Mouse (Mus musculus) forebrain, embryonic 11.5 days (tissue): Measurements from ENCODE around the gene Itpr1. TPM values are rescaled to one million over a fixed set of nuclear protein-coding genes. Genes with fewer than 3 reads are reported as not detected.

Experiments
- ATAC-seq: fragments of 200-750 bp; cut with Nextera tagmentation; replicated peaks from 2 replicates; pipeline ENCODE4 v1.8.0; 2017; ENCODE audit warnings: moderate TSS enrichment; ENCODE audit not compliant: low FRiP score
- DNase-seq: peaks from one replicate; pipeline ENCODE4 v3.0.0-alpha.2; 2017; ENCODE audit warnings: low spot score
- H3K27ac ChIP-seq: fragments of 300-500 bp; sonication (generic); 2 replicates; pipeline ENCODE4 v1.5.1; 2014; ENCODE audit warnings: low read depth, low read length
- H3K27me3 ChIP-seq: fragments of 300-500 bp; sonication (generic); 2 replicates; pipeline ENCODE4 v1.6.1; 2014; ENCODE audit warnings: mild to moderate bottlenecking, low read length, mixed read lengths; ENCODE audit not compliant: control insufficient read depth, insufficient read depth
- H3K36me3 ChIP-seq: fragments of 300-500 bp; sonication (generic); 2 replicates; pipeline ENCODE4 v1.6.1; 2014; ENCODE audit warnings: mild to moderate bottlenecking, low read length, moderate library complexity, mixed read lengths; ENCODE audit not compliant: control insufficient read depth, insufficient read depth
- H3K4me1 ChIP-seq: fragments of 300-500 bp; sonication (generic); replicated peaks from 2 replicates; pipeline ENCODE4 v1.6.1; 2014; ENCODE audit warnings: low read length, mixed read lengths; ENCODE audit not compliant: control insufficient read depth, insufficient read depth
- H3K4me2 ChIP-seq: fragments of 300-500 bp; sonication (generic); 2 replicates; pipeline ENCODE4 v1.6.1; 2014; ENCODE audit warnings: low read depth, mild to moderate bottlenecking, low read length, moderate library complexity, mixed read lengths; ENCODE audit not compliant: severe bottlenecking
- H3K4me3 ChIP-seq: fragments of 300-500 bp; sonication (generic); 2 replicates; pipeline ENCODE4 v1.5.1; 2014; ENCODE audit warnings: low read depth, low read length
- H3K9ac ChIP-seq: fragments of 300-500 bp; sonication (generic); 2 replicates; pipeline ENCODE4 v1.6.1; 2014; ENCODE audit warnings: low read length
- H3K9me3 ChIP-seq: fragments of 300-500 bp; sonication (generic); 2 replicates; pipeline ENCODE4 v1.6.1; 2016; ENCODE audit warnings: low read length, mixed read lengths; ENCODE audit not compliant: control insufficient read depth
- WGBS: fragments of 180-500 bp; shearing (Covaris S2); extraction: QIAGEN DNeasy Blood & Tissue Kit; methylation state at CpG from one replicate; pipeline ENCODE4 v1.1.7; 2014; 5-methylcytosine and 5-hydroxymethylcytosine counted together
- polyA plus RNA-seq: library from polyadenylated mRNA; unstranded; fragments of >200 nt; fragmentation: Nextera tagmentation; extraction: Ambion mirVana; gene quantifications from 2 replicates; pipeline ENCODE4 v1.2.1, GENCODE M21; 2014

The Itpr1 gene
- polyA plus RNA-seq, 1 experiment from 2014 or later, result 8.1 TPM

GRCm38 (mm10) chr6:108544917-108545316 lies 332.0 kb downstream of the Itpr1 start:
- H3K4me3 ChIP-seq, result no peak overlapping the region
- ATAC-seq (no peak), DNase-seq (no peak)
- H3K4me1 ChIP-seq, result no peaks in the 10 kb centered on the region
- H3K9ac ChIP-seq, result no peak overlapping the region
- H3K27me3 ChIP-seq, result no peaks in the 10 kb centered on the region
- H3K36me3 ChIP-seq, result no peaks in the 10 kb centered on the region
- no peaks in the 10 kb centered on the region for H3K9me3 ChIP-seq
- no peak overlapping the region for H3K27ac ChIP-seq
- no peak overlapping the region for H3K4me2 ChIP-seq
- WGBS, result 80% methylated on average over 7 of the region's 7 CpGs

- Histone ChIP-seq H3K27ac (no peak overlapping the region), H3K27me3 (no peaks in the 10 kb centered on the region), H3K4me1 (no peaks in the 10 kb centered on the region), H3K4me3 (no peak overlapping the region), H3K4me2 (no peak overlapping the region), H3K9ac (no peak overlapping the region), H3K9me3 (no peaks in the 10 kb centered on the region), H3K36me3 (no peaks in the 10 kb centered on the region)
- 74% methylated on average over 5 of the region's 5 CpGs for WGBS
- no peak for DNase-seq
- no peak for ATAC-seq
Observed at GRCm38 (mm10) chr6:108545464-108545863, 332.6 kb downstream of the Itpr1 start.

GRCm38 (mm10) chr6:108548413-108548812 lies 335.5 kb downstream of the Itpr1 start:
- H3K36me3 ChIP-seq, result no peaks in the 10 kb centered on the region
- ATAC-seq (no peak), DNase-seq (no peak)
- no peak overlapping the region for H3K4me3 ChIP-seq
- H3K9ac ChIP-seq, result no peak overlapping the region
- no peaks in the 10 kb centered on the region for H3K27me3 ChIP-seq
- no peaks in the 10 kb centered on the region for H3K4me1 ChIP-seq
- WGBS, result 94% methylated on average over 3 of the region's 3 CpGs
- H3K4me2 ChIP-seq, result no peak overlapping the region
- no peaks in the 10 kb centered on the region for H3K9me3 ChIP-seq
- no peak overlapping the region for H3K27ac ChIP-seq

GRCm38 (mm10) chr6:108549495-108549935 lies 336.6 kb downstream of the Itpr1 start:
- H3K9ac ChIP-seq, result no peak overlapping the region
- no peak for ATAC-seq
- no peak overlapping the region for H3K4me3 ChIP-seq
- no peak for DNase-seq
- H3K36me3 ChIP-seq, result no peaks in the 10 kb centered on the region
- H3K27me3 ChIP-seq, result no peaks in the 10 kb centered on the region
- H3K4me1 ChIP-seq, result no peaks in the 10 kb centered on the region
- H3K4me2 ChIP-seq, result no peak overlapping the region
- no peaks in the 10 kb centered on the region for H3K9me3 ChIP-seq
- WGBS, result 83% methylated on average over 6 of the region's 6 CpGs
- H3K27ac ChIP-seq, result no peak overlapping the region

GRCm38 (mm10) chr6:108551725-108552620 lies 339.1 kb downstream of the Itpr1 start:
- Histone ChIP-seq H3K27me3 (no peaks in the 10 kb centered on the region), H3K9me3 (no peaks in the 10 kb centered on the region), H3K4me1 (no peaks in the 10 kb centered on the region), H3K9ac (no peak overlapping the region), H3K4me2 (no peak overlapping the region), H3K36me3 (no peaks in the 10 kb centered on the region), H3K4me3 (no peak overlapping the region), H3K27ac (no peak overlapping the region)
- no peak for ATAC-seq
- 92% methylated on average over 12 of the region's 12 CpGs for WGBS
- no peak for DNase-seq

- Histone ChIP-seq H3K27ac (no peak overlapping the region), H3K4me3 (no peak overlapping the region), H3K36me3 (no peaks in the 10 kb centered on the region), H3K27me3 (no peaks in the 10 kb centered on the region), H3K9ac (no peak overlapping the region), H3K9me3 (no peaks in the 10 kb centered on the region), H3K4me1 (no peaks in the 10 kb centered on the region), H3K4me2 (no peak overlapping the region)
- ATAC-seq (no peak), DNase-seq (no peak)
- 92% methylated on average over 3 of the region's 3 CpGs for WGBS
Observed at GRCm38 (mm10) chr6:108553013-108553412, 340.1 kb downstream of the Itpr1 start.

- no peak overlapping the region for H3K27ac ChIP-seq
- WGBS, result 91% methylated on average over 4 of the region's 4 CpGs
Observed at GRCm38 (mm10) chr6:108553536-108553935, 340.6 kb downstream of the Itpr1 start.

GRCm38 (mm10) chr6:108554389-108554788 lies 341.5 kb downstream of the Itpr1 start:
- WGBS, result 93% methylated on average over 4 of the region's 4 CpGs
- H3K9me3 ChIP-seq, result no peaks in the 10 kb centered on the region
- H3K4me1 ChIP-seq, result no peaks in the 10 kb centered on the region
- DNase-seq, result no peak
- H3K4me3 ChIP-seq, result no peak overlapping the region
- H3K36me3 ChIP-seq, result no peaks in the 10 kb centered on the region
- no peak for ATAC-seq
- no peak overlapping the region for H3K9ac ChIP-seq
- H3K4me2 ChIP-seq, result no peak overlapping the region
- H3K27ac ChIP-seq, result no peak overlapping the region
- no peaks in the 10 kb centered on the region for H3K27me3 ChIP-seq

More at GRCm38 (mm10) chr6:108553536-108553935, 340.6 kb downstream of the Itpr1 start:
- Histone ChIP-seq H3K36me3 (no peaks in the 10 kb centered on the region), H3K4me1 (no peaks in the 10 kb centered on the region), H3K4me3 (no peak overlapping the region), H3K9ac (no peak overlapping the region), H3K9me3 (no peaks in the 10 kb centered on the region), H3K4me2 (no peak overlapping the region), H3K27me3 (no peaks in the 10 kb centered on the region)
- DNase-seq (no peak), ATAC-seq (no peak)

GRCm38 (mm10) chr6:108554878-108555277 lies 342.0 kb downstream of the Itpr1 start:
- WGBS, result 91% methylated on average over 5 of the region's 5 CpGs
- no peak for ATAC-seq

More at GRCm38 (mm10) chr6:108554878-108555277, 342.0 kb downstream of the Itpr1 start:
- Histone ChIP-seq H3K9me3 (no peaks in the 10 kb centered on the region), H3K27me3 (no peaks in the 10 kb centered on the region), H3K4me3 (no peak overlapping the region), H3K9ac (no peak overlapping the region), H3K27ac (no peak overlapping the region), H3K36me3 (no peaks in the 10 kb centered on the region), H3K4me2 (no peak overlapping the region), H3K4me1 (no peaks in the 10 kb centered on the region)
- no peak for DNase-seq
